Mouse (Mus musculus) fibroblast of lung, adult 2 months (primary cell): ENCODE data around the gene Kif16b.
"Not testable (repeated sequence)": the region's sequence is repeated elsewhere in the genome, so short reads cannot be mapped to it uniquely, and the experiment has no call there.

ENCODE experiments used
- DNase-seq: peaks from one replicate; pipeline ENCODE4 v3.0.0-alpha.2; 2011; ENCODE audit warnings: low read depth

Gene Kif16b

DNA sequence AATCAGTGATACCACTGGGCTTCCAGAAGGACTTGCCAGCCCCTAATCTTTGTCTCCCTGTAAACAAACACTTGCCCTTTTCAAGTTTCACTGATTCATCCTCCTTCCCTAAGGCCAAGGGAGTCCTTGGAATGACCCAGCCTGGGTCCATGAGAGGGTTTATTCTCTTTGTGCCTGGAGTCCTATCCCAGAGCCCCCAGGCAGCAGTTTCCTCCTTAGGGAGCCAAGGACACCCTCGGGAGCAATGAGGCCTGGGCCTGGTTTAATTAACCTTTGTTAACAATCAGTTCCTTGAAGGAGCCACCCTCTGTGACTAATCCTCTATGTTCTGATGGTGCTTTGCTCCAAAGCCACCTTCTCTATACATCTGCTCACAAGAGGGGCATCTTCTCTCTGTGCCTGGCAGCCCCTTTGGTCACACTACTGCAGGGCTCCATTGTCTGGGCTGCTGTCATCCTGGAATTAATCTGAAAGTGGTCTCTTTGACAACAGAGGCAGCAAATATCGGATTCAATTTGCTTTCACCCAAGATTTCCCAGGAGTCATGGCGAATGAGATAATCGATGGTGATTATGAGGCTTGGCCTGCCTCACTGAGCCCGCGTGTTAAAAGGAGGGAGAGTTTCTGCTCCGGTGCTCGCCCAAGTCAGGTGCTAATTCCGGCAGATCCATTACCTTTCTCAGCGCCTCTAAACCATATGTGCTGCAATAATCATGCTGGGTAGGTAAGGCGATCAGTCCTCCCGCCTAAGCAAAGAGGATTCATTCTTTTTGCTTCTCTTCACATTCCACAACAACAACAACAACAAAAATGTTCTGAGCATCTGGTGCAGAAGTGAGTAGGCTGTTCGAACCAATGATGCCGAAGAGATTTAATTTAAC, 311.7 kb downstream of the Kif16b start:
- no peak for DNase-seq

DNA sequence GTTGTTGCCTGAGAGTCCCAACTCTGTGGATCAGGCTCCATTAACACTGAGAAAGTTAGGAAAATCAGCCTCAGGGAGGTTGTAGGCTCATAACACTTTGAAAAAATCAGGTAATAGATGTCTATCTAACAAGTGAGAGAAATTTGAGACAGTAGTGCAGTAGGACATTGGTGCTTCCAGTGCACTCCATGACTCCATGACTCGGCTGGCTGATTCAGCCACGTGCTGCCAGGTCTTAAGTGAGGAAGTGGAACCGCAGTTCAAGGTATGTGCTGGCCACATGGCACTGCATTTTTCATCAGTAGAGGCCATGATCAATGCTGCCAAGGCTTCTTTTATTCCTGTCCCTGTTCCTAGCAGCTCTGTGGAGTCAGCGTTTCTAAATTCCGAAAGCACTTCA, 315.5 kb downstream of the Kif16b start:
- no peak for DNase-seq

DNA sequence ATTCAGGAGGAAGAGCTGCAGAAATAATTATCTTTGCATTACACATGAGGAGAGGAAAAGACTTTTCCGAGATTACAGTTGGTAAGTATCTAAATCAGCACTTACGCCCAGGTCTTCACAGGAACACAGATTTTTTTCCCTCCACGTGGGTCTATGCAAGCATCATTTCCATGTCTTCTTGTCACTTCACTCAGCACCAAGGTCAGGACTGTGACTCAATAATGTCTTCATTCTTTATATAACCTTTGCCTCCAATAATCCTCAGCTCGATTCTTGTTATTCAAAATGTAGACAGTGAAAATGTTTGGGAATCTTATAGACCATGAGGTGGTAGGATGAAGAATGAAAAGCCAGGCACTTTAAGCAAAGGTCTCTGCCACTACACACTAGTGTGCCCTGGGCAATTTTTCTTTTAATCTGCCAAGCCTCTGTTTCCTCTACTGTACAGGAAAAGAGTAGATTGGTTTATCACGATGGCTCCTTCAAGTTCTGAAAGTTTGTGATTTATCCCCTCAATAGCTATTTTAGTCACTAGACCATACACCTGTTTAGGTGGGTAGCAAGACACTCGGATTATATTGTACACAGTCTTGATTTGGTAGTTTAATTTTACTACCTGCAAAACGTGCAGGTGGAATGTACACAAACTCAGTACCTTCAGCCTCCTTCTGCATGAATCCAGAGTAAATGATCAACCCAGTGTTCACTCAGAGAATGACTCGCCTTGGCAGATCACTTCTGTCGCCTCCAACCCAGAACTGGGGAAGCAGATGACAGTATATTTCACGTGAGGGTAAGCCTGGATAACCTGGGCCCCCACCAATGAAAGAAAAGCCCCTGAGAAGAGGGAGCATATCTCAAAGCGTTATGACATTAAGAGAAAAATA, 316.2 kb downstream of the Kif16b start:
- no peak for DNase-seq

DNA sequence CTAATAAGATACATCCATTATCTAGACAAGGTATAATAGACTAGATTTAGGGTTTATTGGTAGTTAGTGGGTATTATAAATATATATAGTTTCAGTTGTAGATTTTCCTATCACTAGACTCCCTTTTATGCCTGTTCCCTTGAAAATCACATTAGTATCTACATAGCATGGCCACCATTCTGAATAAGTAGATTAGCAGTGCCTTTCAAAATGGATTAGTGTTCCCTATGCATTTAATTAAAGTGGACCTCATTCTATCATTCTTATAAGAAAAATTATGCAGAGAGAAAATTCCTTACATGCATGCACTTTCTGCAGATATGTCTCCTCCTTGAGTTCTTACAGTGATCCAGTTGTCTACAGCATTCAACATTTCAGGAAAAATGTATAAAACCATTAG, 320.9 kb downstream of the Kif16b start:
- no peak for DNase-seq

DNA sequence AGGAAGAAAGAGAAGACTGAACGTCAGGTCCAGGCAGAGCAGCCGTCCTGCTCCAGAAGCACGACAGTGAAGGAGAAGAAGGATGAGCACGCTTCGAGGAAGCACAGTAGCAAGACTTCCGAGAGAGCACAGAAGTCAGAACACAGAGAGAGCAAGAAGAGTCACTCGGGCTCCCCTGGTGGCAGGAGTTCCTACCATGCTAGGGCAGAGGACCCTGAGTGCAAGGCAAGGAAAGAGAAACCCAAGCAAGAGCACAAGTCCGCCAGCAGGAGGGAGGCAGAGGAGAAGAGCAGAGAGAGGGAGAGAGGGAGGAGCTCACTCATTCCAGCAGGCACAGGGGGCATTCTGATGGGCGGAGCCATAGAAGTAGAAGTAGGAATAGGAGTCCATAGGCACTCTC, 323.9 kb downstream of the Kif16b start:
- DNase-seq: not testable (repeated sequence)

DNA sequence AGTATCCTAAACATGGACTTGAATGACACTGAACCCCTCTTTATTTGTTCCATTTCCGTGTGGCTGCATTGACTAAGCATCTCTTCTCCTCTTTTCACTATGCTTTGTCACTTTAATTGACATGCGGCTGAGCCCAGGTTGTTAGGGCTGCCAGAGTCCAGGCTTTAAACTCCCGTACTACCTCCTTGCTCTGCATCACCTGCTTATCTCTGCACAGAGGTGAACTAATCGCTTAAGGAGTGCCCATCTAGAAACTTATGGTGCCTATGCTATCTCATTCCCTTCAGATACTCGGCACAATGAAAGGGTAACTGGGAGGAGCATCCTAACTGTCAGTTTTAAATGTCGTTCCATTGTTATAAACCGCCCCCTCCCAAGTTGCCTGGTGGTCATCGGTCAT, 331.6 kb downstream of the Kif16b start:
- DNase-seq: no peak
